Mouse (Mus musculus): ENCODE measurements around the gene Zfp775. TPM values are rescaled to one million over a fixed set of nuclear protein-coding genes. Genes with fewer than 3 reads are reported as not detected.
"Not testable (repeated sequence)": the region's sequence is repeated elsewhere in the genome, so short reads cannot be mapped to it uniquely, and the experiment has no call there.

Gene Zfp775
- polyA plus RNA-seq, 1 experiment from 2014 or later: 5.4 TPM

DNA sequence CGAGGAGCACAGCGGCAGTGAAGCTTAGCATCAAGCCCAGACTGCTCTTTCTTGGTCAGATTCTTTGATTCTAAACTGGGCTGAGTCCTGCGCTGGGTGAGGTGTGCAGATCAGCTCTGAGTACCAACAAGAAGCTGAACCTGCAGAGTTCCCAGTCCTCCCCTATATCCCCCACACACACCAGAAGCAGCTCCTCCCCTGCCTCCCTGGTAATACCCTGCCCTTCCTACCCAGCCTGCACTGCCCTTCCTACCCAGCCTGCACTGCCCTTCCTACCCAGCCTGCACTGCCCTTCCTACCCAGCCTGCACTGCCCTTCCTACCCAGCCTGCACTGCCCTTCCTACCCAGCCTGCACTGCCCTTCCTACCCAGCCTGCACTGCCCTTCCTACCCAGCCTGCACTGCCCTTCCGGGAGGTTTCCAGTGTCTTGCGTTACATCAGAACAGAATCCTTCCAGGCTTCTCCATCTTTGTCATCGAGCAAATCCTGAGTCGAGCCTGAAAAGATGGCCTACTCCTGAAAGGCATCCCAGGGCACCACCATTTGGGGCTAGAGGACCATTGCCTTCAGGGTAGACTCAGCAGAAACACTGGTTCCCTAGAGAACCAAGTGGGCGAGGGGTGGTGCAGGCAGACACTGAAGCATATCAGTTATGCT, 20.5 kb downstream of the Zfp775 start:
- ATAC-seq (ENCODE audit: insufficient number of reproducible peaks, insufficient read depth, low FRiP score, low read depth); H3K4me3 ChIP-seq (ENCODE audit: control insufficient read depth in 1 of 2, insufficient read depth in 1 of 2, low read depth in 1 of 2, low read length in 2 of 2); H3K27ac ChIP-seq (replicated peaks in 1 of 2; ENCODE audit: control insufficient read depth in 1 of 2, insufficient read depth in 1 of 2, low read depth in 2 of 2, low read length in 2 of 2); H3K4me1 ChIP-seq (ENCODE audit: control insufficient read depth in 2 of 2, insufficient read depth in 2 of 2, low read length in 2 of 2); H3K9ac ChIP-seq (ENCODE audit: low read length); H3K9me3 ChIP-seq (ENCODE audit: control insufficient read depth, low read length); H3K27me3 ChIP-seq (ENCODE audit: control insufficient read depth, insufficient read depth, low read length); H3K4me2 ChIP-seq (ENCODE audit: low read length): not testable (repeated sequence)
- H3K36me3 ChIP-seq (ENCODE audit: control insufficient read depth, insufficient read depth, low read length): peaks cover 30% of the 10 kb centered on the region
- 81% methylated on average over 8 of the region's 8 CpGs for WGBS

DNA sequence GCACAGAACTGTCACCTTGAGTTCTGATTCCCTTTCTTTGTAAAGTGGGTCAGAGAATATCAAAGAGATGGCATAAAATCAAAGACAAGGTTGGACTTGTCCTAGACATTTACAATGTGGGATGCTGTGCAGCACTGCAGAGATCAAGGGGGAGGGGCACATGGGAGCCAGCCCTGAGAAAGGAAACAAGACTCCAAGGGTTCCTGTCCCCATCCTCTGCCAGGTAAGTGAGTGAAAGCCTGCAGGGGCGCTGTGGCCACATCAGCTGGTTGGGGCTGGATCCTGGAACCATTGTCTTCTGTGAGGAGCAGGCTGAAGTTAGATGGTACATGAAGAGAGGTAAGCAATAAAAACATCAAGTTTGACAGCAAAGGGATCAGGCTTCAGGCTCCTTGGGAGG, 21.6 kb downstream of the Zfp775 start:
- no peak overlapping the region for H3K27ac ChIP-seq (replicated peaks in 1 of 2; ENCODE audit: control insufficient read depth in 1 of 2, insufficient read depth in 1 of 2, low read depth in 2 of 2, low read length in 2 of 2)
- no peaks in the 10 kb centered on the region for H3K9me3 ChIP-seq (ENCODE audit: control insufficient read depth, low read length)
- peaks cover 12% of the 10 kb centered on the region; the same call in 1 of the 2 replicates for H3K27me3 ChIP-seq (ENCODE audit: control insufficient read depth, insufficient read depth, low read length)
- WGBS: 36% methylated on average over 1 of the region's 1 CpGs
- no peak overlapping the region for H3K4me3 ChIP-seq (ENCODE audit: control insufficient read depth in 1 of 2, insufficient read depth in 1 of 2, low read depth in 1 of 2, low read length in 2 of 2)
- no peak for ATAC-seq (ENCODE audit: insufficient number of reproducible peaks, insufficient read depth, low FRiP score, low read depth)
- peaks cover 30% of the 10 kb centered on the region for H3K36me3 ChIP-seq (ENCODE audit: control insufficient read depth, insufficient read depth, low read length)
- no peak overlapping the region for H3K4me2 ChIP-seq (ENCODE audit: low read length)
- H3K4me1 ChIP-seq (ENCODE audit: control insufficient read depth in 2 of 2, insufficient read depth in 2 of 2, low read length in 2 of 2): peaks cover 5% of the 10 kb centered on the region in 2 experiments; a peak in 3 of 4 replicates
- no peak overlapping the region for H3K9ac ChIP-seq (ENCODE audit: low read length)

DNA sequence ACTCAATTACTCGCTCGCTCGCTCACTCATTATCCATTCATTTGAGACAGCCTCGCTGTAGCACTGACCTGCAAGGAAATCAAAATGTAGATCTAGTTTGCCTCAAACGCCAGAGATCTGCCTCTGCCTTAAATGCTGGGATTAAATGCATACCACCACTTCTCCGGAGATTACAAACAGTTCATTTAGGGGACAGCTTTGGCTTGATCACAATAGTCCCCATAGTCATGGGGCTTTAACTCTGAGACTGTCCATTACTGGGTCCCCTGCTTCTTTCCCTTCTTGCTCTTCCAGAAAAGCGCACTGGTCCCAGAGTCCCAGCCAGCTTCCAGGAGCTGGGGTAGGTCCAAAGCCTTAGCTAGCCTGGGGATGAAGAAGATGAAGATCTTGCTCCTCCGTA, 24.6 kb downstream of the Zfp775 start, which contains the start of gene AI854703:
AI854703 (plus strand) TSS at position 301 of the 400 bp plus-strand sequence.
- peaks cover 5% of the 10 kb centered on the region for H3K36me3 ChIP-seq (ENCODE audit: control insufficient read depth, insufficient read depth, low read length)
- peak within 1 kb of the TSS; percentile 92 for H3K4me2 ChIP-seq (ENCODE audit: low read length)
- H3K9ac ChIP-seq (ENCODE audit: low read length): peak within 1 kb of the TSS; percentile 66
- H3K4me3 ChIP-seq (ENCODE audit: control insufficient read depth in 1 of 2, insufficient read depth in 1 of 2, low read depth in 1 of 2, low read length in 2 of 2): peak within 1 kb of the TSS; percentile 49 to 56
- peaks cover 21% of the 10 kb centered on the region; the same call in 1 of the 2 replicates for H3K27me3 ChIP-seq (ENCODE audit: control insufficient read depth, insufficient read depth, low read length)
- 33% methylated on average over 8 of the region's 8 CpGs for WGBS
- H3K9me3 ChIP-seq (ENCODE audit: control insufficient read depth, low read length): no peaks in the 10 kb centered on the region
- ATAC-seq (ENCODE audit: insufficient number of reproducible peaks, insufficient read depth, low FRiP score, low read depth): no peak
- H3K27ac ChIP-seq (replicated peaks in 1 of 2; ENCODE audit: control insufficient read depth in 1 of 2, insufficient read depth in 1 of 2, low read depth in 2 of 2, low read length in 2 of 2): no peak within 1 kb of the TSS
- peaks cover 17 to 20% of the 10 kb centered on the region in 2 experiments; a peak in 3 of 4 replicates for H3K4me1 ChIP-seq (ENCODE audit: control insufficient read depth in 2 of 2, insufficient read depth in 2 of 2, low read length in 2 of 2)

DNA sequence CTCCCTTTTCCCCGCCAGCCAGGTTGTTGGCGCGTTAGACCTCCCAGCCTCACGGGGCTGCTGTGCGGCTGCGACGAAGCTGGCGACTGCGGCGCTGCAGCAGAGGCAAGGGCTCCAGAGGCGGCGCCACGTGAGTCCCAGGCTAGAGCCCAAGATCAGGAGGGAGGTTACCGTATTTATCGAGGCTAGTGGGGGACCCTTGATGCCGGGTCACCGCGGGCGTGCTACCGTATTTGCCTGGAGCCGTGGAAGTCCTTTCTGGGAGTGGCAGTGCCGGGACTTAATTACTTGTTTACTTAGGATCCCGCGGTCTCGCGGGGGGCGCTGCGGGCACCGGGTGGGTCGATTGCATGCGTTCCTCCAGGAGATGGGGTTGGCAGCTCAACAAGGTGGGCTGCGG, 25.1 kb downstream of the Zfp775 start:
- Histone ChIP-seq H3K4me2 (ENCODE audit: low read length) (peak overlapping the region; percentile 92), H3K9ac (ENCODE audit: low read length) (peak overlapping the region; percentile 66), H3K9me3 (ENCODE audit: control insufficient read depth, low read length) (no peaks in the 10 kb centered on the region), H3K4me3 (ENCODE audit: control insufficient read depth in 1 of 2, insufficient read depth in 1 of 2, low read depth in 1 of 2, low read length in 2 of 2) (peak overlapping the region; percentile 49 to 56), H3K4me1 (ENCODE audit: control insufficient read depth in 2 of 2, insufficient read depth in 2 of 2, low read length in 2 of 2) (peaks cover 17 to 20% of the 10 kb centered on the region in 2 experiments; a peak in 3 of 4 replicates), H3K27ac (replicated peaks in 1 of 2; ENCODE audit: control insufficient read depth in 1 of 2, insufficient read depth in 1 of 2, low read depth in 2 of 2, low read length in 2 of 2) (no peak overlapping the region), H3K27me3 (ENCODE audit: control insufficient read depth, insufficient read depth, low read length) (peaks cover 21% of the 10 kb centered on the region; the same call in 1 of the 2 replicates), H3K36me3 (ENCODE audit: control insufficient read depth, insufficient read depth, low read length) (no peaks in the 10 kb centered on the region; the same call in 1 of the 2 replicates)
- no peak for ATAC-seq (ENCODE audit: insufficient number of reproducible peaks, insufficient read depth, low FRiP score, low read depth)
- WGBS: 1% methylated on average over 32 of the region's 32 CpGs

DNA sequence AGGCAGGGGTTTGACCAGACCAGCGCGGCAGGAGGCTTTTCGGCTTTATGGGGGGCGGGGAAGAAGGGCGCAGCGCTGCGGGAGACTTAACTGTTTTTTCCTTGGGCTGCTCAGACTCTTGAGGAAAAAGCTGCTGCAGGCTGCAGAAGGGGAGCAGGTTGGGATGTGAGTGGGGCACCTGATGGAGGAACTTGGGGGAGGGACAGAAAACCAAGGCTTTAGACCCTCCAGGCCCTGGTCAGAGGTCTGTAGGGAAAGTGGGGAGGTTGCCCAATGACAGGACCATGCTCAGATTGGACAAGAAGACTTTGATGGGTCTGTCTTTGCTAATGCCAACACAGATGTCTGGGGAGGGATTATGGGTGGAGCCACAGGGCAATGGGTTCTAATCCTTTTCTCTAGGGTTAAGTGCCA, 25.7 kb downstream of the Zfp775 start:
- Histone ChIP-seq H3K9me3 (ENCODE audit: control insufficient read depth, low read length) (no peaks in the 10 kb centered on the region), H3K36me3 (ENCODE audit: control insufficient read depth, insufficient read depth, low read length) (no peaks in the 10 kb centered on the region), H3K4me2 (ENCODE audit: low read length) (peak overlapping the region; percentile 92), H3K9ac (ENCODE audit: low read length) (peak overlapping the region; percentile 66; the same call in 1 of the 2 replicates), H3K27me3 (ENCODE audit: control insufficient read depth, insufficient read depth, low read length) (peaks cover 21% of the 10 kb centered on the region; the same call in 1 of the 2 replicates), H3K4me3 (ENCODE audit: control insufficient read depth in 1 of 2, insufficient read depth in 1 of 2, low read depth in 1 of 2, low read length in 2 of 2) (peak overlapping the region; percentile 49 to 56), H3K4me1 (ENCODE audit: control insufficient read depth in 2 of 2, insufficient read depth in 2 of 2, low read length in 2 of 2) (peaks cover 17 to 20% of the 10 kb centered on the region in 2 experiments; a peak in 3 of 4 replicates), H3K27ac (replicated peaks in 1 of 2; ENCODE audit: control insufficient read depth in 1 of 2, insufficient read depth in 1 of 2, low read depth in 2 of 2, low read length in 2 of 2) (no peak overlapping the region)
- WGBS: 15% methylated on average over 7 of the region's 7 CpGs
- ATAC-seq (ENCODE audit: insufficient number of reproducible peaks, insufficient read depth, low FRiP score, low read depth): no peak

DNA sequence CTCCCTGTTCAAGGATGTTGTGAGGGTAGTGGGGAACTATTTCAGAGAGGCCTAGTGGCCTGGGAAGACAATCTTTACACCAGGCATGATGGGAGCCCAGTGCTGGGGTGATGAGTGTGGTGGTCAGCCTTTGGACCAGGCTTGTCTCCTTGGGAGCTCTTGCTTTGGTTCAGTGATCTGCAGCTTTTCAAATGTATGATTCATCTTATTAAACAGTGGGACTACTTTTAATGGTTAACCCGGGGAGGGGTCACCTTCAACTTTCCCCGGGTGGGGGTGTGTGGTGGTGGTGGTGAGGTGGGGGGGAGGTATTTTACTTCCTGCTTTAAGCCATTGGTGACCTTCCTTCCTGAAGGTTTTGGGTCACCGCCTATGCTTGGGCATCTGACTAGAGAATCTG, 26.5 kb downstream of the Zfp775 start:
- H3K9me3 ChIP-seq (ENCODE audit: control insufficient read depth, low read length): no peaks in the 10 kb centered on the region
- H3K9ac ChIP-seq (ENCODE audit: low read length): no peak overlapping the region
- no peak overlapping the region for H3K4me3 ChIP-seq (ENCODE audit: control insufficient read depth in 1 of 2, insufficient read depth in 1 of 2, low read depth in 1 of 2, low read length in 2 of 2)
- WGBS: 73% methylated on average over 3 of the region's 3 CpGs
- H3K4me1 ChIP-seq (ENCODE audit: control insufficient read depth in 2 of 2, insufficient read depth in 2 of 2, low read length in 2 of 2): peaks cover 17 to 20% of the 10 kb centered on the region in 2 experiments; a peak in 3 of 4 replicates
- peaks cover 21% of the 10 kb centered on the region; the same call in 1 of the 2 replicates for H3K27me3 ChIP-seq (ENCODE audit: control insufficient read depth, insufficient read depth, low read length)
- H3K4me2 ChIP-seq (ENCODE audit: low read length): no peak overlapping the region
- no peak overlapping the region for H3K27ac ChIP-seq (replicated peaks in 1 of 2; ENCODE audit: control insufficient read depth in 1 of 2, insufficient read depth in 1 of 2, low read depth in 2 of 2, low read length in 2 of 2)
- ATAC-seq (ENCODE audit: insufficient number of reproducible peaks, insufficient read depth, low FRiP score, low read depth): no peak
- H3K36me3 ChIP-seq (ENCODE audit: control insufficient read depth, insufficient read depth, low read length): no peaks in the 10 kb centered on the region

DNA sequence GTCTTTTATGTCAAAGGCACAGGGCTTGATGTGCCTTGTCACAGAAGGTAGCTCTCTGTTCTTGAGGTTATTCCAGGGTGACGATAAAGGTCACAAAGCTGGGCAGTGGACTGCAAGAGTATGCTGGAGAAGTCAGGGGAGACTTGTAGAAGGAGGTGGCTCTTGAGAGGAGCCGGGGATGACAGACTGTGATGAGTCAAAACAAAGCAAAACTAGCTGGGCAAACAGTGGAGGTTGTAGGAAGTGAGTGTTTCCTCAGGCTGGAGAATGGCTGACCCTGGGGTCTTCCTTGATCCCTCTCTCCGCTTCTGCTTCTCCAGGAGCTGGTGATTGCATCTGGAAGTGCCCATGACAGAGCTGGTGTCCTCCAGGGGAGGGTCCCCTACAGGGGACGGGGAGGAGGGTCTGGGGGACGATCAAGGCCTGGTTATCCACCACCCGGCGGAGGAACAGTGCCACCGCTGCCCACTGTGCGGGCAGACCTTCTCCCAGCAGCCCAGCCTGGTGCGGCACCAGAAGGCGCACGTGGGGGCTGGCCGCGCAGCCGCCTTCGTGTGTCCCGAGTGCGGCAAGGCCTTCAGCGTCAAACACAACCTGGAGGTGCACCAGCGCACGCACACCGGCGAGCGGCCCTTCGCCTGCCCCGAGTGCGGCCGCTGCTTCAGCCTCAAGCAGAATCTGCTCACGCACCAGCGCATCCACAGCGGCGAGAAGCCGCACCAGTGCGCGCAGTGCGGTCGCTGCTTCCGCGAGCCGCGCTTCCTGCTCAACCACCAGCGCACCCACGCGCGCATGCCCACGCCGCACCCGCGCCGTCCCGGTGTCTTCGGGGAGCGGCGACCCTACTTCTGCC, 27.2 kb downstream of the Zfp775 start:
- WGBS: 5% methylated on average over 53 of the region's 54 CpGs
- 0 out of 2 replicates have a peak, but pooled peaks have one; percentile 13 for ATAC-seq (ENCODE audit: insufficient number of reproducible peaks, insufficient read depth, low FRiP score, low read depth)
- no peak overlapping the region for H3K27ac ChIP-seq (replicated peaks in 1 of 2; ENCODE audit: control insufficient read depth in 1 of 2, insufficient read depth in 1 of 2, low read depth in 2 of 2, low read length in 2 of 2)
- no peaks in the 10 kb centered on the region for H3K9me3 ChIP-seq (ENCODE audit: control insufficient read depth, low read length)
- peak overlapping the region; percentile 47 to 49 for H3K4me3 ChIP-seq (ENCODE audit: control insufficient read depth in 1 of 2, insufficient read depth in 1 of 2, low read depth in 1 of 2, low read length in 2 of 2)
- no peaks in the 10 kb centered on the region for H3K36me3 ChIP-seq (ENCODE audit: control insufficient read depth, insufficient read depth, low read length)
- peak overlapping the region; percentile 94 for H3K4me2 ChIP-seq (ENCODE audit: low read length)
- H3K27me3 ChIP-seq (ENCODE audit: control insufficient read depth, insufficient read depth, low read length): peaks cover 21% of the 10 kb centered on the region; the same call in 1 of the 2 replicates
- H3K4me1 ChIP-seq (ENCODE audit: control insufficient read depth in 2 of 2, insufficient read depth in 2 of 2, low read length in 2 of 2): peaks cover 17 to 20% of the 10 kb centered on the region in 2 experiments; a peak in 3 of 4 replicates
- H3K9ac ChIP-seq (ENCODE audit: low read length): peak overlapping the region; percentile 70
